Mouse (Mus musculus) liver (tissue): ENCODE results near the gene Lrrc4.

ENCODE experiments used
- DNase-seq: peaks from one replicate; pipeline ENCODE4 v3.0.0-alpha.2; 2020; ENCODE audit warnings: mixed read lengths

Gene Lrrc4

DNA sequence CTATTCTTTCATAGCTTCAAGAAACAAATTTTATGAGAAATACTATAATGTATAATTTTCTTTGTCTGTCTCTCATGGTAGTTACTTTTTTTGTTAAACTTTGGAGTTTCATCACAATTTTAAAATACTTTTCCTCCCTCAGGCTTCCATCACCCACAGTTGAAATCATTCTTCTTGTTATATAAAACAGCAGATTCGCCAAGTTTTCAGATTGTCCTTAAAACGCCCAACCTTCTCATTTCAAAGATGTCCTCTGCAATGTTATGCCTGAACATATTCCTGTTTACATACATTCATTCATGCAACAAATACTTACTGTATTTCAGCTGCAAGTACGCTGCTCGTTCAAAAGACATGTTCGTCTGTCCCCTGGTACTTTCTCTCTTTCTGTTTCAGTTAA is 167.9 kb downstream of the Lrrc4 start:
- DNase-seq: no peak

DNA sequence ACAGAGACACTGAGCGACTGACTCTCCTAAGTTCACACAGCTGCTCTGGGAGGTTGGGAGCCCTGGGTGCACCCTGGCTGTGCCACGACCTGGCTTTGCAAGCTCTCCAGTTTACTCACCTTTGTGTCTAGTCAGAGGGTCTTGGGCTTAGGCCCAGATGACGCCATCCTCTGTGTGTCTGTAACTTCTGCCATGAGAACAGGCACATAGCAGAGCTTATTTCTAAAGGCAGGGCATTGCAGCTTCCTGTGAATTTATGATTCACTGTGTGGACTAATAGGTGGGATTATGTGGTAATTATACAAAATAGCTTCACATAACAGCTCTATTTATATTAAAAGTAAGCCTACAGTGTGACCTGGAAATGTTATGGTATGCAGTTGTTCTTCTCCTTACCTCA is 168.5 kb downstream of the Lrrc4 start:
- no peak for DNase-seq

DNA sequence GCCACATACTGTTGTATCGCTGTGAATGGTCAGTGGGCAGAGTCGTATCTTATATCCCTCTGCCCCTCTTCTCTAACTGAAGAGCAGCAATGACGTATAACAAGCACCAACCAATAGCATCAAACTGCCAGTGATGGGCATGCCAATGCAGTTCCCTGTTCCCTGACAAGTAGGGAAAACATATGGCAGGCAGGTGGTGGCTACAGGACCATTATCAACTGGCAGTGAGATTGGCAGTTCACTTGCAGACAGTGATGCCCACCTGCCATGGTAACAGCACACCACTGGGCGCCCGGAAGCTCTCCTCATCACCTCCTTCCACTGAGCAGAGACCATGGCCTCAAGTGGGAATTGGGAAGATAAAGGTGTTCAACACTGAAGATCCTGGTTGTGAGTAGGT is 175.0 kb downstream of the Lrrc4 start:
- no peak for DNase-seq

DNA sequence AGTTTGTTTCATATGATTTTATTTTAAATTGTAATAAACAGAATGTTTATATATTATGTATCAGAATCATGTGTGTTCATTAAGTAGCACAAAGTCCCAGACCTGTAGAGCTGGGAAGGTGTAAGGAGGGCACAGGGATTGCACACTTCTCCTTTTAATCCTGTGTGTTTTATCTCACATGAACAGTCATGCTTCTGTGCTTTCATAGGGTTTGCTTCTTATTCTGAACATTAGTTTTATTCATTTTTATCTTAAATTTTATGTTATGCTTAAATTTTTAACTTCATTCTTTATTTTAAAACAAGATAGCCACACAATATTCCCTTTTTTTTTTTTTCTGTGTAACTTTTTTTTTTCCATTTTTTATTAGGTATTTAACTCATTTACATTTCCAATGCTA is 186.3 kb downstream of the Lrrc4 start:
- DNase-seq: no peak

DNA sequence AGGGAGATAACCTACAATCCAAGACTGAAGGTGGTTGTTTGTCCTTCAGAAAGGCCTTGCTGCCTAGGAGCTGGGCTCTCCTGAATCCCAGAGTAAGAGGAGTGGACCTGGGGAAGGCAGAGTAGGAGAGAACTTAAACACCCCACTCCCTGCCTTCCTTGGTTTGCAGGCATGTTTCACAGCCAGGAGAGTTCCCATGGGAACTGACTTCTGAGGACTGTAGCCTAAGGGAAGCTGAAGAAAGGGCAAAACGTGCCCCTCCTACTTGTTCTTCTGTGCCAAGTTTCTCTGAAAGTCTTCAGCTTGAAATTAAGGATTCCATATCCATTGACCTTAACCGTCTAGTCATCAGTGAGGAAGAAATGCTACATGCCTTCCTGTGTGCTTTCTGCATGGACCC is 188.6 kb downstream of the Lrrc4 start:
- DNase-seq: no peak

DNA sequence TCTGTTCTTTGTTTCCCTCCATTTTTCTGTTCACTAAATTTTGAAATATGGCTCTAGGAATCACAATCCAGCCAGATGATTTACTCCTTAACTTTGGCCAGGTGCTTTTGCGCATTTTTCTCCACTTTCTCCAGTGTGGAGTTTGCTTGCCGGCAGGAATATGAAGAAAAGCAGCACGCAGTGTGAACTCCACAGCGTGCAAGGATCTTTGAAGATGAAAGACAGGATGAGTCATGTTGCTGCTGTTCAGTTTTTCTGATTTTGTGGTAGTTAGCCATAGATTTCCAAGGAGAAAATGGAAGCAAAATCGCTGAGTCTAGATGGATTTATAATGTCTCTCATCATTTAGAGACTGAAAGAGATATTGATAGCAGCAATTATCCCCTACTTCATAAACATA is 191.5 kb downstream of the Lrrc4 start:
- no peak for DNase-seq

DNA sequence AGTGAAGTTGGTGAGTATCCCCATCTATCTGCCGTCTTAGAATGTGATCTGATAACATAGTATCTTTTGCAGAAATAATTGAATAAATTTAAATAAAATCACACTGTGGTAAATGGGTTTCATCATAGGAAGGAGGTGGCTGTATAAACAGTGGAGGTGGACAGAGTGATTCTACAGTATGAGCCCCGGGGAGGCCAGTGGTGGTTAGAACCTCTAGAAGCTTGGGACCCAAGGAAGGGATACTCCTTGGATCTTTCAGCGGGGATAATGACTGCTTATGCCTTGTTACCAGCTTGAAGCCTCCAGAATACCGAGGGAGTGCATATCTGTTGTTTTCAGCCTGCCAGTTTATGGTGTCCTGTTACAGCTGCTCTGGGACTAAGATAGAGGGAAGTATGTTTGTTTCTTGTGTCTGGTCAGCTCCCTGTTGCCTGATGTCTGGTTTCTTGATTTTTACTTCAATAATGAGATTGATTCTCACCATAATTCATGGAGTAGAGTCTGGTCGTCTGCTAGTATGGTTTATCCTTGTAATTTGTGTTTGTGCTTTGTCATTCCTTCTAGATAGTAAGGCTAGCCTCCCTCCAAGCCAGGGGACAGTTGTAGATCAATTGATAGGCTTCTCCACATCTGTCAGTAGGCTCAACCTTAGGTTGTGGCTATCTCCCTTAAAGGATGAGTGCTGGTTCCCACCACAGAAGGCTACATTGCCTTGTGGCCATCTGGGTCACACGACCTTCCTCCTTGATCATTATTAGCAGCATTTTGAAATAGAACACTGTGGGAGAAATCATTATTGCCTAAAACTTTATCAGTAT is 195.8 kb downstream of the Lrrc4 start:
- DNase-seq: no peak

DNA sequence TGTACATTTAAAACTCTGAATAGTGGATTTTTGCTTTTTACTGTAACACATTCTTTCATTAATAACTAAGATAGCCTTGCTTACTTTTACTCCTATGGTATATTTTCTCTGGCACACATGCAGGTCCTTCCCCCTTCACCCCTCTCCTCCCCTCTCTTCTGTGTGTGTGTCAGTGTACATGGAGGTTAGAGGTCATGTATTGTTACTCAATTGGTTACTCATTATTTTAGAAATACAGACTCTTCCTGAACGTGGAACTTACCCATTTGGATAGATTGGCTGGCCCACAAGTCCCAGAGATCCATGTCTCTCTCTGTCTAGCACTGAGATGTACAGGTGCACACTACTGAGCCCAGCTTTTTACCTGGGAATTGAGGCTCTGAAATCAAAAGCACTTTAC is 196.5 kb downstream of the Lrrc4 start:
- no peak for DNase-seq

DNA sequence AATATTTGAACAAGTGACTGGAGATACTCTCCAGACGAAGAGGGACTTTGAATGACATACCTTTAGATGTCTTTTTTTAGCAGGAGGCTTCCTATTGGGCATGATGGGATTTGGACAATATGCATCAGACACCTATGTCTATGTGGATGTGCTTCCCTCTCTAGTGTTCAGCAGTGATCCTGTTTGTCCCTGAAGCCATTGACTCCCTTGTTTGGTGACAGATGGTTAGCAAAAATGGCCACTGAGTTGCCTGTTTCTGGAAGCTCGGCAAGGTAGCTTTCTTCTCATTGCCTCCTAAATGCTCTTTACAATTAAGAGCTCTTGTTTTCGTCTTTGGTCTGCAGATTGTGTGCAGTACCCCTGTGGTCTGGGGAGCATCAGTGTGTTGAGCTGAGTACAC is 197.9 kb downstream of the Lrrc4 start:
- no peak for DNase-seq

DNA sequence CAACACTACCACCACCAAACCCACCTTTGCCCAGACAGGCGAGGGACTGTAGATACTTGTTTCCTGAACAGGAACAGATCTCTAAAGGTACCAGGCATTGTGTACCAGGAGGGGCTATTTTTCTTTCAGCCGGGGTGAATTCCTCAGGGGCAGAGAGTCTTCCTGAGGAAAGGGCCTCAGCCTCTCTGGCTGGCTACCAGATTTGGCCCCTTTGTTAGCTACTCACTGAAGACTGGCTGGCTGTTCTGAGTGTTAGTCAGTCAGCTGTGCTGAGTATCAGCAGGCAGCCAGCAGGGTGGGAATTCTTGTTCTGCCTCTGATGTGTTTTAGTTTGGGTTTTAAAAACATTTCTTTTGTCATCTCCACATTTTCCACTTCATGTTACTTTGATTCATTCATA is 198.4 kb downstream of the Lrrc4 start:
- DNase-seq: no peak

DNA sequence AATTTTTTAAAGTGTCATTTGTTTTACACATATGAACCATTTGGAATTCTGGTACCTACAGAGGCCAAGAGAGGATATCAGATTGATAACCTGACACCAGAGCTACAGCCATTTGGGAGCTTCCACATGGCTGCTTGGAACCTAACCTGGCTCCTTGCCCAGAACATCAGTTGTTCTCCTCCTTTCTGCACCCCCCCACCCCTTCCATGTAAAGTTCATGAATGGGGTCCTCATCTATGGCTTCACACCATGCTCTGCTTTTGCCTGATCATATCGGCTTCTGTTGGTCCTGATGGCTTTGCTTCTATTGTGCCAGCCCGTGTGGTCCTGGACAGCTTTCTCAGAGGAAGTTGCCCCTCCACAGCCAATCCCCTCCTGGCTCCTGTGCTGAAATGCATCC is 200.6 kb downstream of the Lrrc4 start:
- no peak for DNase-seq

DNA sequence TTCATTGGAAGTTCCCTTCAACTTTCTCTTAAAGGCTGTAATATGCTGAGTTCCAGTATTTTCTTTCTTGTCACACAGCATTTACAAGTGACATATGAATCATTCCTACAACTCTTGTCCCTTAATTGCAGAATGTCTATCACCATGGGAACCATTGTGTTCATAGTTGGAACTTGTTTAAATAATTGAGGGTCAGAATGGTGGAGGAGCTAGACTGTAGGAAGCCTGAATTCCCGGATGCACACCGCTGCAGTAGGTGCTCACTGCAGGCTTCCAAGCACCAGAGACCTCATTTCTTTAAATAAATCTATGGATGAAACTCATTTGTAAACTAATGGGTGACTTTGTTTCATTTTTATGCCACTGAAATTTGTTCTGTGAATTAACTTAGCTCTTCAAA is 201.7 kb downstream of the Lrrc4 start:
- no peak for DNase-seq

DNA sequence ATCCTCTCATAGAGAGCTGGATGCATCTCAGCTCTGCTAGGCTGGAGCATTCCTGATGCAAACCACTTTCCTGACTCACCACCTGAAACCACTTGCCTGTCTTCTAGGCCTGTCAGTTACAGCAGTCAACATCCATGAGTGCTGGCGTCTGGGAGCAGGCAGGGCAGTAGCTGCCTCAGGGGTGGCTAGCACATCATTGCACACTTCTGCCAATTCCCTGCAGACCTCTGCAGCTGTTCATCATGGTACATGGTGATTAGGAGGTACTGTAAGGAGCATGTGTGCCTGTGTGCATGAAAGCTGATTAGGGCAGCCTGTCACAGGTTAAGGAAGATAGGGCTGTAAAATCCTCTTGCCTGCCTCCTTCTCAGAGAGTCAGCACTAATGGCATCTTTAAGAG is 203.1 kb downstream of the Lrrc4 start:
- peak; percentile 48 for DNase-seq

DNA sequence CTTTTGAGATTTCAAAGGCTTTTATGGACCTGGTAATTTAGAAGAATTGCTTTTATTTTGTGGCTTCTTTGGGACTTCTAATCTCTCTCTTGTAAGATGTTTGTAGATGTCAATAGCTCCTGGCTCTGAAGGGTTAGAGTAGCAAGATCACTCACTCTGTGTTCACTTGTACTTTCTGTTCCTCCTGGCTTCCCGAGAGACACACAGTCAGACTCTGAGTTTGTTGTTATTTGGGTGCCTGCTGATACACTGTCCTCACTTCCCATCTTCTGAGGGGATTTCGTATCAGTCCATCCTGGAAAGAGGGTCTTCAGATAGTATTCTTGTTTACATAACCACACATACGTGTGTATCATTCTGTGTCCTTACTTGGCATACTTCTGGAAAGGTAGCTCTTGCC is 208.6 kb downstream of the Lrrc4 start:
- no peak for DNase-seq

DNA sequence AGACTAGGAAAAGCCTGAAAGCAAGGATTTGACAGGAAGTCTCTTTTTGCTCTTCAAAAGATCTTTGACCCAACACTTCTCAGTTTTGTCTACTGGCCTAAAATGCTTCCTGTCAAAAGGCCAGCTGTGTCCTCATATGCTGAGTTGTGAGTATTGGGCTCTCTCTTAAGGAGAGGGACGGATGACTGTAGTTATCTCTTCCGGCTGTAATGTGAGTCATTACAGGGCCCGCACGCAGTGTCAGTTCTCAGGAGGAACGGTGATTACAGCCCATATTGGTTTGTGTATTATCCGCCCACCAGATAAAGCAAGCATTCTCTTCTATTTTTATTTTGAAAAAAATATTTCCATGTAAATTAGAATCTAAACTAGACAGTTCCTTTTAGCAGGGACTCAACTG is 209.0 kb downstream of the Lrrc4 start:
- DNase-seq: peak; percentile 56

DNA sequence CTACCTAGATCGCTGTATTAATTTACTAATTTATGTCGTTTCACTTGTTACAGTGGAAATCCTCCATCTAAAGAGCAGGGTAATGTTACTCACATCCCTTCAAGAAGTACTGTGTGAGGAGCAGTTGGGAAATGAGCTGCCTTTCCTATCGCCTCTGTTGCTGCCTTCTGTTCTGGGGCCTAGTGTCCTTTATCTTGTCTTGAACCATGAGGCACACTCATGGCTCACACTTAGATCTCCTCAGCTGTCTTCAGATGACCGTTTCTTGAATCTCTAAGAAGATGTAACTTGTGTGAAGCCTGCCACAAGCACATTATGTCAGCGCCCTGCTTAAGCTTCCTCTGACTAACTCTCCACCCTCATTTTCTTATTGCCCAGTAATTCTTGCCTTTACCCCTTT is 209.6 kb downstream of the Lrrc4 start:
- peak; percentile 38 for DNase-seq

DNA sequence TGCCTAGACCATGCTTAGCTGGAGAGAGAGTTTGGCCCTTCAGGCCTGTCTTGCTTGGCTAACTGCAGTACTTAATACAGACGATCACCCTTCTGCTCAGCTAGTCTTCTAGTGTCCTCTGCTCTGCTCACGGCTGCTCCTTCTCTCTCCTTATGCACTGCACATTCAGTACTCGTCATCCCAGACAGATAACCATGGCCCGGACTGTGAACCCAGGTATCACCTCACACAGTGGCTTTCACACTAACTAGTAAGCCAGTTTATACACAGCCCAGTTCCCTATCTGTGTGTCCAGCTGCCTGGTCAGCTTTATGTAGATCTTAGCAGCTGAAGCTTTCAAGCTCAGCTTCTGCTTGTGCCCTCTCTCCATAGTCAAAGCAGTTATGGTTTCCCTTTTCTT is 210.1 kb downstream of the Lrrc4 start:
- peak; percentile 44 for DNase-seq

DNA sequence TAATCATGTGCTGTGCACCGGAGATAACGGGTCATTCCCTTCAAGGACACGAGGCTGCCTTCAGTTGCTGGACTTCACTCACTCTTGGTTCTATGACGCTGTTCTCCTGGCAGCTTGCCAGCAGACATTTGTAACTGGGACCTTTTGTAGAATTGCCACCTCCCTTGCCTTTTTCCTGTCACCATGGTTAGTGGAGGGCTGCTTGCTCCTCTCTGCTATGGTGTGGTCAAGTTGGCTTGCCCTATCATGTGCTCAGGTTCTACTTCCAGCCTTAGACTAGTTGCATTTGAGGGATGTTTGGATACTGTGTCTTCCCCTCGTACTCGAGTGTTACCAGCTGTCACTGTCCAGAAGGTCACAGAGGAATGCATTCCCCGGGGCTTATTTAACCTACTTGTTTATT is 212.8 kb downstream of the Lrrc4 start:
- DNase-seq: peak; percentile 47

DNA sequence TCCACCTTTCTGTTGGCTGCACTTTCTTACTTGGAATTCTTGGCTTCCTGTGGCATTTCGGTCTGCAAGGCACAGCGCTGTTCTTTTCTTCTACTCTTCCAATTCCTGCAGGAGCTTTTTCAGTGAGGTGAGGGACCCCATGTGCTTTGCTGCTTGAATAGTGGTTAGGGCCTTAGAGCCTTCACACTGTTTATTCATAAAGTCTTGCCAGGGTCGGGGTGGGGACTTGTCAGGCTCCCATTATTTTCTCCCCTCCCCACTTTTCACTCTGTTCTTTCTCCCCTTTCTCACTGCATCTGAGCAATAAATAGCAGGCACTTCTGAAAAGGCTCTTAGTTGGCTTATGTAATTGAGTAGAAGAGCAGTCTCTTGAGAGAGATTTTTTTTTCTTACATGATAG is 213.2 kb downstream of the Lrrc4 start:
- DNase-seq: no peak

DNA sequence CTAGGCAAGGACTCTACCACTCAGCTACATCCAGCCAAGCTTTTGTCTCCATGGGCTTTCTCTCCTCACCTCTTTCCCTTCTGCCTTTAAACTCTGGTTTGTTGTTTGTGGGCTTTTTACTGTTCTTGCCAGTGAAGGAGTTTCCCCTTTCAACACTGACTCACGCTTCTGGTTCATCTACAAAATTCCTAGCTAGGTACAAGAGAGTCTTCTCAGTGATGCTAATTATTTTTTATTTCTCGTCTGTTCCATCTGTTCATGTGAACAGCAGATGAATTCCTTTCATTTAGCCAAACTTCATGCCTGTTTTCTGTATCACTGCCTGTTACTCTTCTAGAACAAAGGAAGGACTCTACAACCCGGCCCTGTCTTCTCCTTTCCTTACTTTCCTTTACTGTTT is 215.6 kb downstream of the Lrrc4 start:
- DNase-seq: no peak

DNA sequence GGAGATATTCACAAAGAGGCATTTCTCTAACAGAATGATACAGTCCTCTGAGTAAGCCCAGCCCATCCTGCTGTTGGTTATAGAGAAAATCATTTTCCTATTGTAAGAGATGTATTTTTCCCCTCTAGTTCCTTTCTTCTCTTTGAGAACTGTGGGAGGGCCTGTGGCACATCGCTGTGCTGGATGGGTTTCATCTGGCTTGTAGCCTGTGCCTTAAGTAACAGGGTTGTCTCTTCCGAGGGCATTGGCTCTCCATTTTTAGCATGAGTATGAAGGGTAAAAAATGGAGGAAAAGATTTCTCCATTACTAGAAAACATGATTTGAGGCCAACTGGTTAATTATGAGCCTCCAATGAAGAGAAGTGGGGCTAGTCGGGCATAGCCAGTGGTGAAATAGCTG is 216.1 kb downstream of the Lrrc4 start:
- no peak for DNase-seq

DNA sequence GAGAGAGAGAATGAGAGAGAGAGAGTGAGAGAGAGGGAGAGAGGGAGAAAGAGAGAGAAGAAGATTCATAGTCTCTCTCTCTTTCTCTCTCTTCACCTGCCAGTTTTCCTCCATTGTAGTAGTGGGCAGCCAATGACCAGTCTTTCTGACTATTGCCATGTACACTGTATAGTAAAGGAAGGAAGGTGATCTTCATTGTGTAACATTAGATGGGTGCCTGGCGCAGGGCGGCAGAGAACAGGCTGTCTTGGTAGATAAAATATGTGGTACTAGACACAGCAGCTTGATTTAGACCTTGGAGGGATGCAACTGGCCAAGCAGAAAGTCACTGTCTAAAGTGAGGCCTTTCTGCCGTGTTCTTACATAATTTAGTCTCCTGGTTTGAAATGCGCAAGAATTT is 216.7 kb downstream of the Lrrc4 start:
- no peak for DNase-seq

DNA sequence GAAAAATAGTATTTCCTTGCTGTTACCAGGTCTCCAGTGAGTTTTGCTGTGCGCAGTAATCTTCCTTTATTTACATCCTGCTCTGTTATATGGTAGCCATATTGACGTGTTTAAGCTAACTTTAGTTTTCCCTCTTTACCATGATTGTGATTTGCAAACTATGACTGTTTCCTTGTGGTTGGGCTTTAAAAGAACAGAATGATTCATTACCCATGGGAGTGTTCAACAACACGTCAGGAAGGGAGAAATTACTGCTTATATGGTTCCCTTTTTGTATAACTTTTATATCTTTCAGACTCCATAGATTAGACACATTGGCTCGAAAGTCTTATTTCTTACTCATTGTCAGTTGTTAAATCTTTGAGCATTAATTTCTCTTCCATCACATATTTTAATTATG is 218.1 kb downstream of the Lrrc4 start:
- no peak for DNase-seq
